In the genomic region with DNA sequence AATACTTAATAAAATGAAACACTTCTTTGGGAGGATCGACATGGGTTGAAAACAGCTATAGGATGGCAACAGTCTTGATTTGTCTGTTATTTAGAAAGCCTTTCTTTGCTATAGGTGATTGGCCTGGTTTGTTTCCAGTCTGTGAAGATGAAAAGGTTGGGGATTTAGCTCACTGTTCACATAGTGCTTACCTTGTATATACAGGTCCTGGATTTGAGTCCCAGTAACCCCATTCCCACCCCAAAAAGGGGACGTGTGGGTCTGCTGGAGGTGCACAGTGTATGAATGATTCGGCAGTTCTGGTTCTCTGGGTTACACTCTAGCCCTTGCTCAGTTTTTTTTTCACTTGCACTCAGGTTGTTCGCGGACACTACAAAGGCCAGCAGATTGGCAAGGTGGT, we compare ENCODE assay signal across 10 mouse cellular contexts. TPM values are rescaled to one million over a fixed set of nuclear protein-coding genes. Genes with fewer than 3 reads are reported as not detected.
DNase-seq lines count a peak whose midpoint lies in the region; ATAC-seq and TF ChIP-seq lines count a peak whose summit lies in the region.
"Had no signal": no experiment of that assay in that cellular context is flagged by ENCODE, and none has a peak within 500 bp of the region (broad histone marks: within the 10 kb centered on the region; RNA-seq: fewer than 3 reads in every experiment).

No protein-coding gene starts in this region.

- no peaks in the 10 kb centered on the region for H3K27me3 ChIP-seq in embryonic facial prominence, embryonic 14.5 days (replicated peaks; ENCODE audit: control insufficient read depth, insufficient read depth, low read length)
- 0 out of 2 replicates have a peak, but pooled peaks cover 6% of the 10 kb centered on the region for H3K27me3 ChIP-seq in limb, embryonic 10.5 days (ENCODE audit: low read depth, poor library complexity, severe bottlenecking)
- peaks cover 10% of the 10 kb centered on the region; the same call in 1 of the 2 replicates for H3K27me3 ChIP-seq in neural tube, embryonic 13.5 days

- peak overlapping the region; percentile 80 for H3K4me3 ChIP-seq in left cerebral cortex, adult 2 months
- peak overlapping the region; percentile 58 for H3K4me3 ChIP-seq in embryonic facial prominence, embryonic 14.5 days (ENCODE audit: low read depth, low read length)
- peak overlapping the region; percentile 96 for H3K4me3 ChIP-seq in limb, embryonic 10.5 days
- H3K4me3 ChIP-seq in neural tube, embryonic 13.5 days, result peak overlapping the region; percentile 72

- H3K9ac ChIP-seq in embryonic facial prominence, embryonic 14.5 days (ENCODE audit: low read depth, low read length), result peak overlapping the region; percentile 99
- peak overlapping the region; percentile 95 for H3K9ac ChIP-seq in neural tube, embryonic 13.5 days

- DNase-seq in left cerebral cortex, adult 2 months (ENCODE audit: extremely low spot score in 1 of 2, low spot score in 2 of 2), result no peak
- no peak for DNase-seq in left cerebral cortex, postnatal 4 days
- no peak for DNase-seq in embryonic facial prominence, embryonic 14.5 days (ENCODE audit: low spot score)
- DNase-seq in limb, embryonic 10.5 days (ENCODE audit: low spot score), result no peak
- DNase-seq in gastrocnemius, postnatal 25 days, result no peak
- DNase-seq in cerebellum, adult 9-10 months, result no peak
- no peak for DNase-seq in kidney, postnatal 14 days

- peaks cover 38% of the 10 kb centered on the region for H3K36me3 ChIP-seq in embryonic facial prominence, embryonic 14.5 days (ENCODE audit: control insufficient read depth, insufficient read depth, low read length)
- peaks cover 53% of the 10 kb centered on the region for H3K36me3 ChIP-seq in limb, embryonic 10.5 days
- peaks cover 50% of the 10 kb centered on the region for H3K36me3 ChIP-seq in neural tube, embryonic 13.5 days

- WGBS in embryonic facial prominence, embryonic 14.5 days, result 79% methylated on average over 5 of the region's 5 CpGs
- 85% methylated on average over 5 of the region's 5 CpGs for WGBS in limb, embryonic 10.5 days
- WGBS in neural tube, embryonic 13.5 days, result 86% methylated on average over 5 of the region's 5 CpGs

- H3K27ac ChIP-seq in left cerebral cortex, adult 2 months, result no peak overlapping the region
- H3K27ac ChIP-seq in embryonic facial prominence, embryonic 14.5 days (replicated peaks; ENCODE audit: low read depth, low read length), result no peak overlapping the region
- peak overlapping the region; percentile 99; the same call in 1 of the 2 replicates for H3K27ac ChIP-seq in limb, embryonic 10.5 days
- H3K27ac ChIP-seq in neural tube, embryonic 13.5 days (replicated peaks), result no peak overlapping the region; the same call in 1 of the 2 replicates

- no peak for ATAC-seq in embryonic facial prominence, embryonic 14.5 days (ENCODE audit: low read depth)
- no peak for ATAC-seq in neural tube, embryonic 13.5 days (ENCODE audit: low read depth)

- TF ChIP-seq CTCF in left cerebral cortex, adult 2 months (IDR thresholded peaks at IDR 0.05), result no peak

- intact Hi-C loops in left cerebral cortex, adult 2 months (cut with DNase I), result loop anchor here (5.0 kb wide), 1 partner anchor 64 kb away; the partner anchor contains the start of gene Slc25a35
- intact Hi-C loops in left cerebral cortex, postnatal 4 days (cut with DNase I), result loop anchor here (5.0 kb wide), 1 partner anchor 79 kb away; no protein-coding TSS in a partner anchor

- H3K9me3 ChIP-seq in embryonic facial prominence, embryonic 14.5 days (ENCODE audit: control insufficient read depth, low read length), result no peaks in the 10 kb centered on the region
- no peaks in the 10 kb centered on the region for H3K9me3 ChIP-seq in limb, embryonic 10.5 days (replicated peaks)
- H3K9me3 ChIP-seq in neural tube, embryonic 13.5 days, result no peaks in the 10 kb centered on the region

- H3K4me2 ChIP-seq in embryonic facial prominence, embryonic 14.5 days (ENCODE audit: low read depth, low read length), result peak overlapping the region; percentile 58
- peak overlapping the region; percentile 69 for H3K4me2 ChIP-seq in neural tube, embryonic 13.5 days

- H3K4me1 ChIP-seq in embryonic facial prominence, embryonic 14.5 days (ENCODE audit: control insufficient read depth, insufficient read depth, low read length), result no peaks in the 10 kb centered on the region; the same call in 1 of the 2 replicates
- H3K4me1 ChIP-seq in limb, embryonic 10.5 days, result peaks cover 15% of the 10 kb centered on the region
- H3K4me1 ChIP-seq in neural tube, embryonic 13.5 days (replicated peaks), result peaks cover 15% of the 10 kb centered on the region

RNA-seq across cellular contexts. Expression of gene Rpl26, which starts 1.4 kb away (rescaled TPM):
- total RNA-seq in left cerebral cortex, adult 2 months (2021), result 100 to 1,000 TPM; 727 to 749 TPM
- total RNA-seq in left cerebral cortex, postnatal 4 days (2021), result 100 to 1,000 TPM; 866 to 875 TPM
- polyA plus RNA-seq in embryonic facial prominence, embryonic 14.5 days (2014; fragmentation: Nextera tagmentation; extraction: Ambion mirVana), result 1,088 and 1,233 TPM in 2 replicates
- 1,058 and 1,266 TPM in 2 replicates for polyA plus RNA-seq in limb, embryonic 10.5 days (2016; fragmentation: Nextera tagmentation; extraction: Ambion mirVana)
- polyA plus RNA-seq in neural tube, embryonic 13.5 days (2015; fragmentation: Nextera tagmentation; extraction: Ambion mirVana), result 743 and 760 TPM in 2 replicates
- 100 to 1,000 TPM; 573 to 637 TPM for total RNA-seq in gastrocnemius, postnatal 25 days (2021)

RNA-seq across cellular contexts. Expression of gene Rnf222, which starts 14.5 kb away (rescaled TPM):
- not detected for total RNA-seq in left cerebral cortex, adult 2 months (2021)
- not detected for total RNA-seq in left cerebral cortex, postnatal 4 days (2021)
- polyA plus RNA-seq in embryonic facial prominence, embryonic 14.5 days (2014; fragmentation: Nextera tagmentation; extraction: Ambion mirVana), result 0.17 and 0.45 TPM in 2 replicates
- 0.04 and 0.09 TPM in 2 replicates for polyA plus RNA-seq in limb, embryonic 10.5 days (2016; fragmentation: Nextera tagmentation; extraction: Ambion mirVana)
- not detected in 2 replicates for polyA plus RNA-seq in neural tube, embryonic 13.5 days (2015; fragmentation: Nextera tagmentation; extraction: Ambion mirVana)
- not detected for total RNA-seq in gastrocnemius, postnatal 25 days (2021)

RNA-seq across cellular contexts. Expression of gene Odf4, which starts 24.1 kb away (rescaled TPM):
- under 1 TPM; 0.44 to 0.95 TPM for total RNA-seq in left cerebral cortex, adult 2 months (2021)
- total RNA-seq in left cerebral cortex, postnatal 4 days (2021), result 1 to 10 TPM in 1 of 2 experiments, under 1 TPM in 1; 0.72 to 1.7 TPM
- polyA plus RNA-seq in embryonic facial prominence, embryonic 14.5 days (2014; fragmentation: Nextera tagmentation; extraction: Ambion mirVana), result not detected in 2 replicates
- polyA plus RNA-seq in limb, embryonic 10.5 days (2016; fragmentation: Nextera tagmentation; extraction: Ambion mirVana), result not detected in 2 replicates
- polyA plus RNA-seq in neural tube, embryonic 13.5 days (2015; fragmentation: Nextera tagmentation; extraction: Ambion mirVana), result 0.40 TPM in 1 of 2 replicates, not detected in the other
- total RNA-seq in gastrocnemius, postnatal 25 days (2021), result not detected
- total RNA-seq: common myeloid progenitor, adult 5-6 weeks had no signal
- polyA plus RNA-seq: spleen, adult 2 months had no signal

RNA-seq across cellular contexts. Expression of gene Ndel1, which starts 31.2 kb away (rescaled TPM):
- total RNA-seq in left cerebral cortex, adult 2 months (2021), result 100 to 1,000 TPM; 108 to 115 TPM
- 10 to 100 TPM; 75.9 to 81.6 TPM for total RNA-seq in left cerebral cortex, postnatal 4 days (2021)
- 90.0 and 95.4 TPM in 2 replicates for polyA plus RNA-seq in embryonic facial prominence, embryonic 14.5 days (2014; fragmentation: Nextera tagmentation; extraction: Ambion mirVana)
- polyA plus RNA-seq in limb, embryonic 10.5 days (2016; fragmentation: Nextera tagmentation; extraction: Ambion mirVana), result 52.6 and 61.8 TPM in 2 replicates
- polyA plus RNA-seq in neural tube, embryonic 13.5 days (2015; fragmentation: Nextera tagmentation; extraction: Ambion mirVana), result 96.9 and 97.7 TPM in 2 replicates
- 10 to 100 TPM; 69.4 to 71.0 TPM for total RNA-seq in gastrocnemius, postnatal 25 days (2021)

RNA-seq across cellular contexts. Expression of gene Arhgef15, which starts 54.5 kb away (rescaled TPM):
- total RNA-seq in left cerebral cortex, adult 2 months (2021), result 10 to 100 TPM; 22.4 to 22.6 TPM
- total RNA-seq in left cerebral cortex, postnatal 4 days (2021), result 10 to 100 TPM; 17.6 to 19.9 TPM
- polyA plus RNA-seq in embryonic facial prominence, embryonic 14.5 days (2014; fragmentation: Nextera tagmentation; extraction: Ambion mirVana), result 7.3 and 8.9 TPM in 2 replicates
- polyA plus RNA-seq in limb, embryonic 10.5 days (2016; fragmentation: Nextera tagmentation; extraction: Ambion mirVana), result 8.0 and 9.0 TPM in 2 replicates
- 14.4 and 14.8 TPM in 2 replicates for polyA plus RNA-seq in neural tube, embryonic 13.5 days (2015; fragmentation: Nextera tagmentation; extraction: Ambion mirVana)
- 1 to 10 TPM; 8.4 to 9.6 TPM for total RNA-seq in gastrocnemius, postnatal 25 days (2021)
